Comparison of ENCODE assay signal across 8 mouse cellular contexts in genomic region chr1:135865518-135866194, GRCm38 (mm10). TPM values are rescaled to one million over a fixed set of nuclear protein-coding genes. Genes with fewer than 3 reads are reported as not detected.
DNase-seq lines count a peak whose midpoint lies in the region; ATAC-seq lines count a peak whose summit lies in the region.

No protein-coding gene starts in this region.

- no peaks in the 10 kb centered on the region for H3K27me3 ChIP-seq in intestine, embryonic 15.5 days (replicated peaks)
- H3K27me3 ChIP-seq in midbrain, embryonic 12.5 days = 0 out of 2 replicates have a peak, but pooled peaks cover 8% of the 10 kb centered on the region

- ATAC-seq in activated CD4-positive, CD25-positive, alpha-beta regulatory T cell, adult 4 months = peak; percentile 36
- ATAC-seq in intestine, embryonic 15.5 days = peak; percentile 83
- ATAC-seq in midbrain, embryonic 12.5 days (ENCODE audit: low FRiP score, low read depth) = peak; percentile 65; the same call in 1 of the 2 replicates
- no peak for ATAC-seq in monocyte, adult 5-6 weeks (replicated peaks; ENCODE audit: insufficient number of reproducible peaks, low FRiP score, low TSS enrichment, poor library complexity, severe bottlenecking)

- H3K4me1 ChIP-seq in intestine, embryonic 15.5 days (replicated peaks) = no peaks in the 10 kb centered on the region
- H3K4me1 ChIP-seq in midbrain, embryonic 12.5 days = no peaks in the 10 kb centered on the region

- no peak overlapping the region for H3K9ac ChIP-seq in intestine, embryonic 15.5 days
- H3K9ac ChIP-seq in midbrain, embryonic 12.5 days (replicated peaks) = no peak overlapping the region

- H3K4me2 ChIP-seq in intestine, embryonic 15.5 days (replicated peaks) = no peak overlapping the region
- H3K4me2 ChIP-seq in midbrain, embryonic 12.5 days (replicated peaks) = no peak overlapping the region

- no peaks in the 10 kb centered on the region for H3K9me3 ChIP-seq in intestine, embryonic 15.5 days
- H3K9me3 ChIP-seq in midbrain, embryonic 12.5 days = no peaks in the 10 kb centered on the region

- WGBS in intestine, embryonic 15.5 days = 46% methylated on average over 19 of the region's 19 CpGs
- WGBS in midbrain, embryonic 12.5 days = 48% methylated on average over 19 of the region's 19 CpGs

- H3K27ac ChIP-seq in intestine, embryonic 15.5 days = no peak overlapping the region
- H3K27ac ChIP-seq in midbrain, embryonic 12.5 days (replicated peaks) = no peak overlapping the region

- intact Hi-C loops in left cerebral cortex, postnatal 36 days (cut with DNase I) = loop anchor here (1.0 kb wide), 1 partner anchor 80 kb away; no protein-coding TSS in a partner anchor

- H3K36me3 ChIP-seq in intestine, embryonic 15.5 days = no peaks in the 10 kb centered on the region
- H3K36me3 ChIP-seq in midbrain, embryonic 12.5 days = no peaks in the 10 kb centered on the region

- H3K4me3 ChIP-seq in intestine, embryonic 15.5 days (replicated peaks) = no peak overlapping the region
- H3K4me3 ChIP-seq in midbrain, embryonic 12.5 days = no peak overlapping the region

- peak; percentile 86 for DNase-seq in cerebellum, postnatal 36 days
- DNase-seq in gastrocnemius, adult 18-20 months (ENCODE audit: low spot score) = peak; percentile 80
- peak; percentile 80 to 81 for DNase-seq in left cerebral cortex, postnatal 36 days (ENCODE audit: low spot score in 2 of 2)
- DNase-seq in spleen, adult 12 weeks (ENCODE audit: low spot score) = peak; percentile 65

RNA-seq across cellular contexts. Expression of gene Tnnt2, which starts 29.5 kb away (rescaled TPM):
- under 1 TPM; 0.46 to 0.83 TPM for polyA plus RNA-seq in activated CD4-positive, CD25-positive, alpha-beta regulatory T cell, adult 4 months (2017; shearing (Covaris generic))
- total RNA-seq in gastrocnemius, adult 18-20 months (2021) = 1 to 10 TPM; 3.3 to 4.3 TPM
- polyA plus RNA-seq in intestine, embryonic 15.5 days (2015; fragmentation: Nextera tagmentation; extraction: Ambion mirVana) = 16.4 and 17.4 TPM in 2 replicates
- total RNA-seq in left cerebral cortex, postnatal 36 days (2021) = 1 to 10 TPM; 5.8 to 7.5 TPM
- 1.6 and 2.5 TPM in 2 replicates for polyA plus RNA-seq in midbrain, embryonic 12.5 days (2016; fragmentation: Nextera tagmentation; extraction: Ambion mirVana)
- total RNA-seq in monocyte, adult 5-6 weeks (2017) = not detected in 3 replicates

RNA-seq across cellular contexts. Expression of gene Lad1, which starts 47.3 kb away (rescaled TPM):
- polyA plus RNA-seq in activated CD4-positive, CD25-positive, alpha-beta regulatory T cell, adult 4 months (2017; shearing (Covaris generic)) = 10 to 100 TPM in 1 of 2 experiments, 1 to 10 TPM in 1; 7.8 to 12.4 TPM
- total RNA-seq in gastrocnemius, adult 18-20 months (2021) = under 1 TPM in 1 of 2 experiments, not detected in 1; 0.09 TPM
- 179 and 196 TPM in 2 replicates for polyA plus RNA-seq in intestine, embryonic 15.5 days (2015; fragmentation: Nextera tagmentation; extraction: Ambion mirVana)
- total RNA-seq in left cerebral cortex, postnatal 36 days (2021) = 1 to 10 TPM; 1.1 to 1.5 TPM
- polyA plus RNA-seq in midbrain, embryonic 12.5 days (2016; fragmentation: Nextera tagmentation; extraction: Ambion mirVana) = 0.20 and 0.32 TPM in 2 replicates
- 0.29 TPM in 1 of 3 replicates, not detected in the others for total RNA-seq in monocyte, adult 5-6 weeks (2017)

RNA-seq across cellular contexts. Expression of gene Pkp1, which starts 53.4 kb away (rescaled TPM):
- not detected for polyA plus RNA-seq in activated CD4-positive, CD25-positive, alpha-beta regulatory T cell, adult 4 months (2017; shearing (Covaris generic))
- total RNA-seq in gastrocnemius, adult 18-20 months (2021) = under 1 TPM in 1 of 2 experiments, not detected in 1; 0.09 TPM
- polyA plus RNA-seq in intestine, embryonic 15.5 days (2015; fragmentation: Nextera tagmentation; extraction: Ambion mirVana) = 0.08 and 0.15 TPM in 2 replicates
- total RNA-seq in left cerebral cortex, postnatal 36 days (2021) = under 1 TPM; 0.39 to 0.44 TPM
- polyA plus RNA-seq in midbrain, embryonic 12.5 days (2016; fragmentation: Nextera tagmentation; extraction: Ambion mirVana) = 0.10 and 0.24 TPM in 2 replicates
- total RNA-seq in monocyte, adult 5-6 weeks (2017) = not detected in 3 replicates
